Mouse (Mus musculus): ENCODE results near the gene Gm26566.
"Not testable (repeated sequence)": the region's sequence is repeated elsewhere in the genome, so short reads cannot be mapped to it uniquely, and the experiment has no call there.

Gm26566 gene

GRCm38 (mm10) chr4:88741426-88741825, 19.8 kb downstream of the Gm26566 start:
- no peak for DNase-seq

DNA sequence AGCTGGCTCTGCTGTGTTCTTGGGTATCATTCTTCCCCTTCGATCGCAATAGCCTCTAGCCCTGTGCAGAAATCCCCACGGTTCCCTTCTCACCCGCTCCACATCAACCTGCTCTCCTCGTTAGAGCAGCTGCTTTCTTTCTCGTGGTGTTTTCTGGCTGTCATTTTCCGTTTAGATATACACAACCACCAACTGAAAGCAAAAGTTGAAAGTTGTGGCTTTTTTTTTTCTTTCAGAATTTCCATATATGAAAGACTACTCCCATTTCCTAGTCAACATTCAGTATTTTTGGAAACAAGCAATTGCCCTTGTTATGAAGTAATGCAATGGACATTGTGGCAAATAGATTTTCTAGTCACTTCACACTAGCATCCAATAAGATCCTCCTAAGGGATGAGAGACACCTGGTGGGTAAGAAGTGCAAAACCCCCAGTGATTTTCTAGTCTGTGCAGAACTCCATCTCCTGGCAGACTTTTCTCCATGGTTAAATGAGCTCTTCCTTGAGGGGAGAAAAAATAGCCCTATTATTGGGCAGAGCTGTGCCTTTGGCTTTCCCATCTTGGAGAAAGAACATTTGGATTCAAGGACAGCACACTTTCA, 21.3 kb downstream of the Gm26566 start:
- DNase-seq, result no peak

- DNase-seq, result no peak
These were observed 22.6 kb downstream of the Gm26566 start for GRCm38 (mm10) chr4:88744207-88744606.

DNA sequence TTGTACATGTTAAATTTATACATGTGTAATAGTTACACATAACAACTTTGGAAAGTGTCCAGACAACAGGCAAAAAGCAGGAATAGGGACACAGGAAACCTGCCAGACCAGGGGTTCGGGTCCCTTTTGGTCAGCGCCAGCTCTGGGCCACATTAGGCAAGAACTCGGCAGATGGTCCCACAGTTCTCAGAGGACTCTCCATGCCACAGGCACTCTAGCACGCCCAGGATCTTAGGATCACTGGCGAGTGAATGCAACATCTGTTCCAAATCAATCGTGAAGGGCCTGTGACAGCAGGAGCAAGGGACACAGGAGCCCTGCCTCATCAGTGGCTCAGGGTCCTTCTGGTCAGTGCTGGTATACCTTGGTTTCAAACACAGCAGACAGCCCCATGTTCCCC, 28.3 kb downstream of the Gm26566 start:
- DNase-seq, result no peak

DNA sequence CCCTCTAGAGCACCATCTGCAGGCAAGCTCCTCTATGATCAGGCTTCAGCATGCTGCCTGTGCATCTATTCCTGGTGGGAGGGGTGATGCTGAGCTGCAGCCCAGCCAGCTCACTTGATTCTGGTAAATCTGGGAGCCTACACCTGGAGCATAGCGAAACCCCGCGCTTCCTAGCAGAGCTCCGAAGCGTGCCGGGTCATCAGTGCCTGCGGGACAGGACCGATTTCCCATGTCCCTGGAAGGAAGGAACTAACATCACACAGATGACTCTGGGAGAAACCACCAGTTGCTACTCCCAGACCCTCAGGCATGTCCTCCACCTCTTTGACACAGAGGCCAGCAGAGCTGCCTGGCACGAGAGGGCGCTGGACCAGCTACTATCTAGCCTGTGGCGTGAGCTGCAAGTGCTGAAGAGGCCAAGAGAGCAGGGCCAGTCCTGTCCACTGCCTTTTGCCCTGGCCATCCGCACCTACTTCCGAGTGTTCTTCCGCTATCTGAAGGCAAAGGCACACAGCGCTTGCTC, 33.3 kb downstream of the Gm26566 start, which contains the start of gene Gm13271:
Gene Gm13271 (plus strand): TSS at position 51 of the 523 bp plus-strand sequence.
- DNase-seq, result peak; percentile 41

- DNase-seq, result peak; percentile 4
These were observed 35.2 kb downstream of the Gm26566 start for GRCm38 (mm10) chr4:88756581-88757513.

GRCm38 (mm10) chr4:88757628-88758031, 36.0 kb downstream of the Gm26566 start:
- peak; percentile 91 for DNase-seq

DNA sequence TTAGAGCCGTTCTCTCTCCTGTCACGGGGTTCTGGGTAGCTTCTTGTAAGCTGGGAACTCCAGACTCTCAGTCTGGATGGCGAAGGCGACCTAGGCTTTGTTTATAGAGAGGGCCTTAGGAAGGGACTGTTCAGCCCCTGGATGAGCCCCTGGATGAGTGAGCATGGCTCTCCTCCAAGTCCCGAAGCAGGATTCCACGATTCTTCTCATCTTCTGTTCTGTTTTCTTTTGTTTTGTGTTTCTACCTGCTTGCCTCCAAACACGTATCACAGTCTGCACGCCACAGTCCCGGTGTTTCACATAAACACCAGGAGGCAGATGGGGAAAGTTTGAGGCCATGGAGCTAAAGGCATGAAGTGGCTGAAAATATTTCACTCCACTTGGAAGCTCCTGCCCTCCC, 37.1 kb downstream of the Gm26566 start:
- DNase-seq, result not testable (repeated sequence)

GRCm38 (mm10) chr4:88759610-88760268, 38.1 kb downstream of the Gm26566 start, which contains the start of gene Gm13283:
Gene Gm13283, plus strand, starts transcription at chr4:88760119.
- DNase-seq, result peak; percentile 58

- DNase-seq, result peak; percentile 85
These were observed 38.8 kb downstream of the Gm26566 start for GRCm38 (mm10) chr4:88760431-88760830.

DNA sequence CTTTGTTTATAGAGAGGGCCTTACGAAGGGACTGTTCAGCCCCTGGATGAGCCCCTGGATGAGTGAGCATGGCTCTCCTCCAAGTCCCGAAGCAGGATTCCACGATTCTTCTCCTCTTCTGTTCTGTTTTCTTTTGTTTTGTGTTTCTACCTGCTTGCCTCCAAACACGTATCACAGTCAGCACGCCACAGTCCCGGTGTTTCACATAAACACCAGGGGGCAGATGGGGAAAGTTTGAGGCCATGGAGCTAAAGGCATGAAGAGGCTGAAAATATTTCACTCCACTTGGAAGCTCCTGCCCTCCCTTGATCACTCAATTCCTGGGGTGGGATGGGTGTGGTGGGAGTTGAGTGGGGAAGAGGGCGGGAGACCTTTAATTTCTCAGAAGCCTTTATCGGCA, 40.2 kb downstream of the Gm26566 start:
- peak; percentile 44 for DNase-seq

- not testable (repeated sequence) for DNase-seq
These were observed 40.7 kb downstream of the Gm26566 start for GRCm38 (mm10) chr4:88762341-88762740.

DNA sequence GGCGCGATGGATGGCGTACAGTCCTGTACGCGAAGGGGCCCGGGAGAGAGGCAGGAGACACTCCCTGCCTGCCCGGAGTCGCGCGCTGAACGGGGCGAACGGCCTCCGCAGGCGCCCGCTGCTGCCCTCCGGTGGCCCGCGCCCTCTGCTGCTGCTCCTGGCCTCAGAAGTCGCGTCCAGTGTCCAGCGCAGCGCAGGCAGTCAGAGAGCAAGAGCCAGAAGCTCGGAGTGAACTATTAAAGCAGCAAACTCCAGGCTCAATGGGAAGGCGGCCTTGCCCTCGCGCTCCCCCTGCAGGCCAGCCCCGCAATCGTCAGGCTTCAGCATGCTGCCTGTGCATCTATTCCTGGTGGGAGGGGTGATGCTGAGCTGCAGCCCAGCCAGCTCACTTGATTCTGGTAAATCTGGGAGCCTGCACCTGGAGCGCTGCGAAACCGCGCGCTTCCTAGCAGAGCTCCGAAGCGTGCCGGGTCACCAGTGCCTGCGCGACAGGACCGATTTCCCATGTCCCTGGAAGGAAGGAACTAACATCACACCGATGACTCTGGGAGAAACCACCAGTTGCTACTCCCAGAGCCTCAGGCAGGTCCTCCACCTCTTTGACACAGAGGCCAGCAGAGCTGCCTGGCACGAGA, 41.9 kb downstream of the Gm26566 start:
- DNase-seq, result peak; percentile 74
